Mouse (Mus musculus): ENCODE measurements around the gene Fxyd2.

Fxyd2 gene

GRCm38 (mm10) chr9:45399434-45399833 is at the start of gene Fxyd2:
Gene Fxyd2, plus strand, starts transcription at chr9:45399669.
- DNase-seq (ENCODE audit: low spot score) = no peak

GRCm38 (mm10) chr9:45349851-45350250 is 49.6 kb upstream of the Fxyd2 start:
- DNase-seq (ENCODE audit: low spot score) = peak; percentile 22

- no peak for DNase-seq (ENCODE audit: low spot score)
Observed at GRCm38 (mm10) chr9:45355192-45355591, 44.3 kb upstream of the Fxyd2 start.

- DNase-seq (ENCODE audit: low spot score) = no peak
Observed at GRCm38 (mm10) chr9:45358356-45358755, 41.1 kb upstream of the Fxyd2 start.

- DNase-seq (ENCODE audit: low spot score) = no peak
Observed at GRCm38 (mm10) chr9:45362051-45362461, 37.4 kb upstream of the Fxyd2 start.

- no peak for DNase-seq (ENCODE audit: low spot score)
Observed at GRCm38 (mm10) chr9:45363639-45364214, 35.7 kb upstream of the Fxyd2 start.

- DNase-seq (ENCODE audit: low spot score) = no peak
Observed at GRCm38 (mm10) chr9:45367716-45368115, 31.8 kb upstream of the Fxyd2 start.

GRCm38 (mm10) chr9:45368341-45368901 is 31.0 kb upstream of the Fxyd2 start:
- DNase-seq (ENCODE audit: low spot score) = no peak

- peak; percentile 80 for DNase-seq (ENCODE audit: low spot score)
Observed at GRCm38 (mm10) chr9:45370117-45370561, 29.3 kb upstream of the Fxyd2 start, which contains the start of gene Fxyd6. Gene Fxyd6, plus strand, starts transcription at chr9:45370185.

- DNase-seq (ENCODE audit: low spot score) = no peak
Observed at GRCm38 (mm10) chr9:45370616-45371336, 28.7 kb upstream of the Fxyd2 start.

- peak; percentile 63 for DNase-seq (ENCODE audit: low spot score)
Observed at GRCm38 (mm10) chr9:45371337-45371707, 28.1 kb upstream of the Fxyd2 start.

GRCm38 (mm10) chr9:45373896-45374295 is 25.6 kb upstream of the Fxyd2 start:
- no peak for DNase-seq (ENCODE audit: low spot score)

GRCm38 (mm10) chr9:45374988-45375502 is 24.4 kb upstream of the Fxyd2 start:
- DNase-seq (ENCODE audit: low spot score) = no peak

- no peak for DNase-seq (ENCODE audit: low spot score)
Observed at GRCm38 (mm10) chr9:45376427-45376826, 23.0 kb upstream of the Fxyd2 start.

GRCm38 (mm10) chr9:45376883-45377282 is 22.6 kb upstream of the Fxyd2 start:
- no peak for DNase-seq (ENCODE audit: low spot score)

GRCm38 (mm10) chr9:45380411-45381251 is 18.8 kb upstream of the Fxyd2 start:
- peak; percentile 74 for DNase-seq (ENCODE audit: low spot score)

GRCm38 (mm10) chr9:45382336-45382735 is 17.1 kb upstream of the Fxyd2 start:
- no peak for DNase-seq (ENCODE audit: low spot score)

GRCm38 (mm10) chr9:45382834-45383233 is 16.6 kb upstream of the Fxyd2 start:
- no peak for DNase-seq (ENCODE audit: low spot score)

GRCm38 (mm10) chr9:45383883-45384282 is 15.6 kb upstream of the Fxyd2 start:
- DNase-seq (ENCODE audit: low spot score) = no peak

GRCm38 (mm10) chr9:45386698-45387097 is 12.8 kb upstream of the Fxyd2 start:
- no peak for DNase-seq (ENCODE audit: low spot score)

GRCm38 (mm10) chr9:45388385-45388994 is 11.0 kb upstream of the Fxyd2 start:
- DNase-seq (ENCODE audit: low spot score) = peak; percentile 94

GRCm38 (mm10) chr9:45389596-45389995 is 9.9 kb upstream of the Fxyd2 start:
- DNase-seq (ENCODE audit: low spot score) = no peak

Data from retina, embryonic 14.5 days (tissue).